Mouse (Mus musculus) liver, adult (tissue): ENCODE results near the gene Shank2.

Source experiments
- GATA4 ChIP-seq: IDR thresholded peaks from 2 replicates; pipeline ENCODE4 v1.6.1; 2014; ENCODE audit warnings: mild to moderate bottlenecking, low read length; ENCODE audit not compliant: insufficient replicate concordance

Shank2 gene

DNA sequence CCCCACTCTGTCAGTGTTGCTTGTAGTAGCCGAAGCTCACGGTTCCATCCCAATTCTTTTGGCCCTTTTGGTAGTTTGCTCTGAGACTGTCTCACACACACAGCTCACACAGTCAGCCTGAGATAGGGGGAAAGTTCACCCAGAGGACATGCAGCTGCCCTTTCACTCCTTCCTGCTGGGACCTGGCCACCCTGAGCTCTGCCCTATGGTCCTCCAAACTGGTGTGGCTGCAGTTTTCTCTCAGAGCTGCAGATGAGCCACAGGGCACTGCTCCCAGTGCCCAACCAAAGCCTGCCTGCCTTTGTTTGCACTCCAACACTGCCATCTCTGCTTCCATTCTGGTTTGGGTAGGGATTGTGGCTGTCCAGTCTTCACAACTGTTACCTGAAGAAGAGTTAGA is 388.0 kb downstream of the Shank2 start:
- TF ChIP-seq GATA4, result no peak

DNA sequence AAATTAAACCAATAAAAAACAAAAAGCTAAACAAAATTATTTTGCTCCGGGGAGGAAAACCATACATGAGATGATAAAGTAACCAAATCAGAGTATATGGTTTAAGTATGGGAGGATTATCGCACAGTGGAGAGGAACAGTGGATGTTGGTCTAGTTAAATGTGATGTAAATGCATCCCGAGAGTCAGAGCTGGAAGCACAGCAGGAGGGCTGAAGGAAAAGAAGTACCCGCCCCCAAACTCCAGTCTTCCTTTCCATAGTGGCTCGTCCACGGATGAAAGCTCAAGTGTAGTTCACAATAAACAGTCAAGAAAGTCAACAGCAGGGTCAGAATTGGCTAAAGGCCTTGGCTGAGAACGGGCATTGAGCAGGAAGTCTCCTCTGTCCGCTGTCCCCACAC is 388.9 kb downstream of the Shank2 start:
- TF ChIP-seq GATA4, result no peak

DNA sequence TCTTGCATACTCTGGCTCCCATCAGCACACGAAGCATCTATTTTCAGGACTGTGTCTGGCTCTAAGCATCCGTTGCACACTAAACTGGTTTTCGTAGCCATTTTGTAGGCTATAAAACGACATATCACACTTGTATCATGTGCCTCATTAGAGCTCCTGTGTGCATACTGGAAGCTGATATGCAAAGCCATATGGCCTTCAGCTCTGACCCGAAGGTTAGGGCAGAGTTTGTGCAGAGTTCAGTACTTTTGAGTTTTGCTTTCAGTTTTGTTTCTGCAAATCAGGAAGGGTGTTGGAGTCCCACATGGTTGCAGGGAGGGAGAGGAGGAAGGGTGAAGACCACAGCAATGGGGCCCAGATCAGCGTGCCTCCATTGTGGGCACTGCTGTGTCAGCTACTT is 390.0 kb downstream of the Shank2 start:
- no peak for TF ChIP-seq GATA4

DNA sequence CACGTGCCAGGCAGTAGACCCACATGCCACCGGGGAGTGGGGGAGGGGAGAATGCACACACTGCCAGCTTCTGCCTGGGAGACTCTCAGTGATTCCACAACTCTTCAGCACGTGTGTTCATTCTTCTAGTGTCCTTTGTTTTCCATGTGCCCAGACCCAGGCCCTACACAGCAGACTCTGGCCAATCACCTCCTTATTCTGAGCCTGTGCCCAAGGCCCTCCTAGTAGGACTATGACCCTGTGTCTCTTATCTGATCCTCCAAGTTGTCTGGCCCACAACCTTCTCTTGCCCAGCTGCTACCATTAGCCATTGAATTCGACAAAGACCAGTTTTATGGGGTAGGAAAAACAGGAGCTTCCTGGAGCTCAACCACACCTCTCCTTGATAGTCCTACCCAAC is 400.8 kb downstream of the Shank2 start:
- no peak for TF ChIP-seq GATA4

DNA sequence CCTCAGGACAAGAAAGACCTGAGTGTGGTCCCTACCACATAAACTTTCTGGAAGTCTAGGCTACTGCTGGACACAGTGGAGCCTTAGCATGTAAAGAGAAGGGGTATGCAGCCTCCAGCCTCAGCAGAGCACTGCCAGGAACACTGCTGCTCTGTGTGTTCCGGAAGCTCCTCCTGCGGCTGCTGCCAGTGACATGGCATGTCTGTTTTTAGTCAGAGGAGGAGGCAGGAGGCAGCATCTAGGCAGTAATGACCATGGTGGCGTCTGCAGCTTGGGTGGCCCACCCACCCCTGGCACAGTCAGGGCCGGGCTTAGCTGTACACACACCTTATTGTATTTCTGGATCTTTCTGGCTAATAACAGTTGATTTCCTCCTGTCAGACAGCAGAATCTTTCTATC is 405.9 kb downstream of the Shank2 start:
- TF ChIP-seq GATA4, result no peak

DNA sequence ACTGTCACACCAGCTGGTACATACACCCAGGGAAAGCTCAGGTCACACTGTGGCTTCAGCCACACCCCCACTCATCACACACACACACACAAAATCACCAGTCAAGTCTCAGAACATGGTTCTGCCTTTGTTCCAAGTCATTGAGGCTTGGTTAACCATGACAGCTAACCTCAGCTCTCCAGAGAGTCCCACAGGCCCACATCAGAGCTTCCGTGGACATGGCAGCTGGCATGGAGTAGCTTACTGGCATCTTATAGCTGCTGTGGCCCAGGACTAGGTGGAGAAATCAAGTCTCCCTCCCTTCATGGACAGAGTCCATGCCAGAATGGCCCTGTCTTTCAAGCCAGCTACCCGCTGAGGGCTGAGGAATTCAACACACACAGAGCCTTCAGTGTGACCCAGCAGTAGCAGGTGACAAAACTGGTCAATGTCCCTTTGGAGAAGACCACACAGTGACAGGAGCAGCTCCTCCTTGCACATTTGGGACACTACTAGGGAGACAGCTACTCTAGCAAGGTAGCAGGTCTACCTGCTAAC is 406.8 kb downstream of the Shank2 start:
- TF ChIP-seq GATA4, result no peak

DNA sequence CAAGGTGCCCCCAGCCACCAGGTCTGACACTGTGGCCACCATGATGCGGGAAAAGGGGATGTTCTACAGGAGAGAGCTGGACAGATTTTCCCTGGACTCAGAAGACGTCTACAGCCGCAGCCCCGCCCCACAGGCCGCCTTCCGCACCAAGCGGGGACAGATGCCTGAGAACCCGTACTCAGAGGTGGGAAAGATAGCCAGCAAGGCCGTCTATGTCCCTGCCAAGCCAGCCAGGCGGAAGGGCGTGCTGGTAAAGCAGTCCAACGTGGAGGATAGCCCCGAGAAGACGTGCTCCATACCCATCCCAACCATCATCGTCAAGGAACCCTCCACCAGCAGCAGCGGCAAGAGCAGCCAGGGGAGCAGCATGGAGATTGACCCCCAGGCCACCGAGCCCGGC is 408.0 kb downstream of the Shank2 start:
- no peak for TF ChIP-seq GATA4

DNA sequence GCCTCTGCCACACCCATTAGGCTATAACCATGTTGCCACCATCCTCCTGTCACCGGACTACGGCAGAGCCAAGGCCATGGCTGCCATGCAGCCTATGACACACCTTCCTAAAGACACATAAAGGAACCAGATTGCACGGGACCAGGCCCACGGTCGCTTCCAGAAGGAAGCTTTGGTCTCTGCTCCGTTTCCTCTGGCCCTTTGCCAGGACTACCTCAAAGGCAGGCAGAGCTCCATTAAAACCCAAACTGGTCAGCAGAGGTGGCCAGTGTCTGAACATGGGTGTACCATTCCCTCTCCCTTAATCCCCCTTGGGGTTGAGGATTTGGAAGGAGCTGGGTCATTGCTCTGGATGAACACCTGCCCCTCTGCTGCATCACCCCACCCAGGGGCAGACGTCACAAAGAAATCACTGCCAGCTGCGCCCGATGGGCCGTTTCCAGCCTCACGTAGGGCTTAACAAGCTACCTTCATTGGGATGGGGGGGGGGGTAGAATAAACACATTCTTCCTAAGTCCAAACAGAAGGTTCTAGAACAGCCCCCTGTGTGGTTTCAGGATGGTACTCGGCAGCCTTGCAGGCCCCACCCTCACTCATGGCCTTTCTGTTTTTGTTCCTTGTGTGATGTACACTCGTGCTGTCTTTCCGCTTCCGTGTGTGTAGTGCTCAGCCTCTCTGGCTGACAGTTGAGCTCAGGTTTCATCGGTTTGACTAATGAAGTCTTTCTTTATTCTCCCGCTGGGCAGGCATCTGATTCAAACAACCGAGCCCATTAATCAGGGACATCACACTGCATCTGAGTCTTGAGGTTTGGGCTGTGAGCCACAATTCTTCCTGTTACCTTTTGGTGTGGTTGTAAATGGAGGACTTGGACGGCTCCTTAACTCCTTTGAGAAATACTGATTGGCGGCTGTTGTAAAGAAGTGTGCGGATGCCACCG is 410.5 kb downstream of the Shank2 start:
- no peak for TF ChIP-seq GATA4

DNA sequence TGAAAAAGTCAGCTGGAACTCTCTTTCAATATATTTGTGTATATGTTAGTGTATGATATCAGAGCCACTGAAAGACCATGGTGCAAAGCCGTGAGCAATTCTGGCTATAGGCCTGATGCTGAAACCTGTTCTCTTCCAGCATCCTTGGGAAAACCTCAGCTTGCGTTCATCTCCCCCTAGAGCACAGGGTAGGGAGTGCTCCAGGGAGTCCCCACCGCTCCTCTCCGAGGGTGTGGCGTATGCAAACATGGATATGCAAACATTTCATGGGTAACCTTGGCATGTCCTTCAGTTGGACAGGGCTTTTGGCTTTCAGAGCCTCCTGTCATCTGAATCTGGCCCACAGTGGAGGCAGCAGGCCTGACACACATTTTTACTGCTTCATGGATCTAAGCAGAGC is 412.9 kb downstream of the Shank2 start:
- TF ChIP-seq GATA4, result no peak

DNA sequence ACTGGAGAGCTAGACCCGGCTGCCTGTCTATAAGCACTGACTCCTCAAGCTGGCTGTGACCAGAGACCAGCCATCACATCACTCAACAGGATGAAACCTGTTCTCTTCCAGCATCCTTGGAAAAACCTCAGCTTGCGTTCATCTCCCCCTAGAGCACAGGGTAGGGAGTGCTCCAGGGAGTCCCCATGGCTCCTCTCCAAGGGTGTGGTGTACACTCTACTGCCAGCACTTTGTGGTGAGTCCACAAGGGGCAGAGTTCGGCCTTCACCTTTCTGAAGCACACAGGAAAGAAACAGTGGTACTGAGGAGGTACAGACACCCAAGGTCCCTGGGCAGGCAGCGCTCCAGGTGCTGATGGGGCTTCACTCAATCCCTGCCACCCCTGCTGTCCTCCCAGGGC is 414.1 kb downstream of the Shank2 start:
- TF ChIP-seq GATA4, result no peak

DNA sequence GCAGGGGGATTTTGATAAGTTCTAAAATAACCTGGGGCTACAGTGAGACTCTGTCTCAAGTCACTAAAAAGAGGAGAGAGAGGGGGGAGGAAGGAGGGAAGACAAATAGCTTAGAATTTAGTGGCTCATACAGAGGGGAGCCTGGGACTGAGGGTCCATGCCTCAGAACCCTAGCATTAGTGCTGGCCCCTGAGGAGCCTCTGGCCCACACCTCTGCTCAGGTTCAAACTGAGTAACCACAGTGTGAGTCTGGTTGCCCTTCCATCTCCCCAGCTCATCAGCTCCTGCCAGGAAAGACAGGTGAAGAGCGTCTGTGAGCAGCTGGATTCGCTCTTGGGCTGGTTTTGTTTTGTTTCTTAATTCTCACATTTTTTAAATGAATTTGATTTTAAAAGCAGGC is 415.5 kb downstream of the Shank2 start:
- no peak for TF ChIP-seq GATA4

DNA sequence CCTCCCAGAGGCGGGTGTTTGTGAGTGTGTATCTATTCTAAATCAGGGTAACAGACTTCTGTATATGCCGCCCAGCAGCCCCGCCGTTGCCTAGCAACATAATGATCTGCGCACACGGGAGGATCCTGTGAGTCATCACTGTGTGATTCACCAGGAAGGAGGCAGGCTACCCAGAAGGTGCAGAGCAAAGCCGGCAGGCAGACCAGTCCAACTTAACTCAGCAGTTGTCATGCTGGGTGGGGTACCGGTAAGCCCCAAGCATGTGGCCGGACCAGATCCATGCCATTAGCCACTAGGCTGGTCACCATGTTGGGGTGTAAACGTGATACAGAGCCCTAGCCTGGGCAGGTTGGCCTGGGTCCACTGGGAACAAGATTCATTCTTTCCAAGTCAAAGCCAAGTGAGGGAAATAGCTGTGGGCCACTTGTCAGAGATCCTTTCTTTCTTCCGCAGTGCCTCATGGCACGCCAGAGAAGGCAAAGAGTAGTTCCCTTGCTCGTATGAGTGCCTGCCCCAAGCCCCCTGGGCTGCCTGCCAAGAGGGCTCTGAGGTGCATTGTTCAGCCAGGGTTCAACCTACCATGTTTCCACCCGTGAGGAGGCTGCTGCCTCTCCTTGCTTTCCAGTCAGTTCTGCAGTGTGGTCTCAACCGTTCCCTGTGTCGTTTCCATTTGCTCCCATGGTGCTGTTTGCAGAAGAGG is 416.1 kb downstream of the Shank2 start:
- no peak for TF ChIP-seq GATA4

DNA sequence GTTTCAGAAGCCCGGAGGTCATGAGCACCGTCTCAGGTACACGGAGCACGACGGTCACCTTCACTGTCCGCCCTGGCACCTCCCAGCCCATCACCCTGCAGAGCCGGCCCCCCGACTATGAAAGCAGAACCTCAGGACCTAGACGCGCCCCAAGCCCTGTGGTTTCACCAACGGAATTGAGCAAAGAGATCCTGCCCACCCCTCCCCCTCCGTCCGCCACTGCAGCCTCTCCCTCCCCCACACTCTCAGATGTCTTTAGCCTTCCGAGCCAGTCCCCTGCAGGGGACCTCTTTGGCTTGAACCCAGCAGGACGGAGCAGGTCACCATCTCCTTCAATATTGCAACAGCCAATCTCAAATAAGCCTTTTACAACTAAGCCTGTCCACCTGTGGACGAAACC is 418.8 kb downstream of the Shank2 start:
- no peak for TF ChIP-seq GATA4

DNA sequence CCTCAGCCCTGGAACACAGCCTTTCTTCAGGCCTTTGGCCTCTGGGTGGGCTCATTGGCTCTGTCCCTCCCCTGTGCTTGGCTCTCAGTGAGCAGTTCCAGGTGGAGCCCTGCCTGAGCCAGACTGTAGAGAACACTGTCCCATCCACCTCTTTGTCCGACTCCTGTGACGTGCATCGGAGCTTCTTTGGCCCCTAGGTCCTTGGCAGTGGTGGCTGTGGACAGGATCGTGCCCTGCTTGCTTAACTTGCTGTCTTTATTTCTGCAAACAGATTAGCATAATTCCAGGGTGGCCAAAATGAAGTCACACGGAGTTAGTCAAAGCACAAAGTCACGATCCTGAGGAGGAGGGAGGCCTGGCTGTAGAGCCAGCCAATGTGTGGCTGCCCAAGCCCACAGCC is 419.8 kb downstream of the Shank2 start:
- no peak for TF ChIP-seq GATA4

DNA sequence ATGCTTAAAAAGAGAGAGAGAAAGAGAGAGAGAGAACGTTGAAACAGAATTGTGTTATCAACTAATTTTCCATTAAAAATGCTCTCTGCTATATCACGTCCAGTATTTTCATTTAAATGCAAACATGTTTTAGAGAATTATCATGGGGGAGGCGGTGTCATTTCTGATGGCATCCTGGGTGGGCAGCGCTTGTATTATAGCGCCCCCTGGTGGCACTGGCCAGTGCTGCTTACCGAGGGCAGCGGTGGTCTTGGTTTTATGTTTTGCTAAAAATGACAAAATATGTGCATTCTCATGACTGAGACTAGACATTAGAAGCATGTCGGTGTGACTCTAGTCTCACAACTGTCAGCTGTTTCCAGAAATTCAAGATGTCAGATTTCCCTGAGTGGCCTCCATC is 424.2 kb downstream of the Shank2 start:
- no peak for TF ChIP-seq GATA4

DNA sequence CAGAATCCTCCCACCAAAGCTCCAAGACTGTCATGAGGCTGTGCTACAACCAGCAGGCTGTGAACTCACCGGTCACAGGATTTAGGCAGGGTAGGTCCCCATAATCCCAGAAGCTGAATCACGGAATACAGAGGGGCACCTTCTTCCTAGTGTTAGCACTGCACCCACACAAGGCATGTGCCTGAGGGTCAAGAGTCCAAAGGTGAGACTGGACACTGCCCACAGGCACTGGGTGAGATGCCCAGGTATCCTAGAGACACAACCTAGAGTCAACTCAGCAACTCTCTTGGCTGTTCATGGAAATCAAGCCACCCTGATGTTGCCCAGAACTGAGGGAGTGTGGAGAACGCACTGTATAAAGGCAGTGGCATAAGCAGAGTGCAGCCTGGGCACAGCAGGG is 424.9 kb downstream of the Shank2 start:
- TF ChIP-seq GATA4, result no peak
